Mouse (Mus musculus) lung, postnatal 0 days (tissue): ENCODE measurements at regions not wholly inside any gene's neighbourhood (a gene's known extent, or its start where the extent isn't known, plus 50 kb on each side); places are given as distances from the start of the nearest gene placed in this dataset.

Experiments
- CTCF ChIP-seq: IDR thresholded peaks from 2 replicates; pipeline ENCODE4 v1.5.1; 2016; ENCODE audit warnings: antibody characterized with exemption, mild to moderate bottlenecking
- EP300 ChIP-seq: IDR thresholded peaks from 2 replicates; pipeline ENCODE4 v1.6.1; 2016; ENCODE audit warnings: antibody characterized with exemption, mild to moderate bottlenecking, control low read depth

DNA sequence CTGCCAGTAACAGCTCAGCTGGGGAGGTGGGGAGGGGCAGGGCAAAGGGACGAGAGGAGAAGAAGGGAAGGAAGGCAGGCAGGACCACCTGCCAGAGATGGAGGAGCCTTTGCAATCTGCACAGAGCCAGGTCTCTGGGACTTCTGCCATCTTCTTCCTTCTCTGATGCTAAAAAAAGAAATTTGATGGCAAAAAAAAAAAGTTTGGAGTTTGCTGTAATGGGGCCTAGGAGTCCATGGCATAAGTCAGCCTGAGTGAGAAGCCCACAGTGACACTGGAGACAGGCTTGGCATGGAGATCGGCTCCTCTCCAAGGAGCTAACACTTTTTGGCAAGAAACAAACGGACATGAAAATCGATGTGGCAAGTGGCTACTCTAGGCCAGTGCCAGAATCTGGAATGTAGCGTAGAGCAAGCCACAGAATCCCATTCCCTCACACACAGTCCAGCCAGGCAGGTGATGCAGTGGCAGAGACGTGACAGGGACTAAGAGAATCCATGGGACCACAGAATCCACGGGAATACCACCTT is 76.7 kb upstream of the Tspan2 start:
- no peak for TF ChIP-seq CTCF
- no peak for TF ChIP-seq EP300
